Mouse (Mus musculus): ENCODE measurements at regions not wholly inside any gene's neighbourhood (a gene's known extent, or its start where the extent isn't known, plus 50 kb on each side); places are given as distances from the start of the nearest gene placed in this dataset.

DNA sequence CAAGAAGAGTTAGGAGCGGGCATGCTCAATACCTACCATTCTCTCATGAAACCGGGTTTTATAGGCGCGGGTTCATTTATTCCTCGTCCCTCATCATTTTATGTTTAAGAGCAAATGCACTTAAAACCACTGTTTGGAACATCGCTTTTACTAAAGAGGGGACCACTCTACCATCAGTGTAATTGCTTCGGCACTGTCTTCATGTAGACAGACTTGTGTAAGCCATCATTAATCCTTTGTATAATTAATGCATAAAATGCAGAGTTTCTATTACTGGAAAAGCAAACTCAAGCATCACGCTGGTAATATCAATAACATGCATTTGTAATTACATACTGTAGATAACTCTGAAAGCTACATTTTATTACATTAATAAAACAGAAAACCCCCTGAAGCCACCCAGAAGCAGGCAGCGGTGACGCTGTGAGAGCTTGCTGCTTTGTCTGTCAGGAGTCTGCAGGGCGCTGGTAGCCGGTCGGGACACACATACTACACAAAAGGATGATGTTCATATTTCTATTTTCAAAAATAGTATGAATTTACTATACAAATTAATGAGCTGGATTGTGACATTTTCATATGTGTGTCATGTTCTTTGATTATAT lies 99.2 kb downstream of the Zfp281 start:
- no peak for DNase-seq

DNA sequence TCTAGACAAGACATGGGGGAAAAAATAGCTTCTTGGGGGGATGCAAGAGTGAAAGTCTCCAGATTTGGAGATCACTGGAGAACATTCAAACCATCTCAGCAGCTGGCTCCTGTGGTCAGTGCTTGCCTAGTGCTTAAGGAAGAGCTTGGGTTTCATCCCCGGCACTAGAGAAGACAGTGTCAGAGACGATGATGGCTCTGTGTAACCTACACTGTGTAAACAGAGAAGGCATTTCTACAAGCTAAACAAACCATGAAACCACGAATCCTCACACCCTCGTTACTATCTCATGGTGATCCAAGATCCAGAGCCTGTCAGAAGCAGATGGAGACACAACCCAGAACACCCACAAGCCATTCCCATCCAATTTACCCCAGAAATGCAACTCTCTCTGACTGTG lies 100.5 kb downstream of the Zfp281 start:
- no peak for DNase-seq

DNA sequence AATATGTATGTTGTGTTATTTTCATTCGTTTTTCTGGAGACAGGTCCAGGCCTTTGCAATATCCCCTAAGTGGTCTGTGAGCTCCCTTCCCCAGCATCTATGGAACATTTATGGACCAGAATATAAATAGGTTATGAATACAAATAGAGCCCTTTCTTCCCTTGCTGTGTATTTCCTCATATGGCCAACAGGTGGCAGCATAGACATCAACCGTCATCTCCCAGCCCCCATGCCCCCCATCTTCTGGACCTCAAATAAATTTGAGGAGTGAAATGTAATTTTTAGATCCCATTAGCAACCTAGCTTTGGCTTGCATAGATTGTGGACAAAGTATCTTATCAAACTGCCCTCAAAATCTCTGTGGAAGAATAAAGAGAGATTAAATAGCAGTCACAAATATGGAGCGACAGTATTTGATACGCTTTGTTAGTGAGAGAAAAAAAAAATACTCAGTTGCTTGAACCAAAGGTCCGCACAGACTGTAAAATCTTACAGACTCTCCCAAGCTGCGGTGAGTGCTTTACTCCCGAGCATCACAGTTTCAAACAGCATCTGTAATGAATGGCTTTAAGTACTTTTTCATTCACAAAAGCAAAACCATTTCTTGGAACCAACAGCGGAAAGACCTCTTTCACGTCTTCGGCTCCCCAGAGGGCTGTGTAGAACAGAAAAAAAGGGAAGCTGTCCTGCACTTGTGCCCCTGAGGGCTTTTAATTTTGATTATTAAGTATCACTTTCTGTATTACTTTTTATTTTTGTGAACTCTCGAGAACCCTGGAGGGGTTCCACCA lies 101.6 kb downstream of the Zfp281 start:
- peak; percentile 31 for DNase-seq

DNA sequence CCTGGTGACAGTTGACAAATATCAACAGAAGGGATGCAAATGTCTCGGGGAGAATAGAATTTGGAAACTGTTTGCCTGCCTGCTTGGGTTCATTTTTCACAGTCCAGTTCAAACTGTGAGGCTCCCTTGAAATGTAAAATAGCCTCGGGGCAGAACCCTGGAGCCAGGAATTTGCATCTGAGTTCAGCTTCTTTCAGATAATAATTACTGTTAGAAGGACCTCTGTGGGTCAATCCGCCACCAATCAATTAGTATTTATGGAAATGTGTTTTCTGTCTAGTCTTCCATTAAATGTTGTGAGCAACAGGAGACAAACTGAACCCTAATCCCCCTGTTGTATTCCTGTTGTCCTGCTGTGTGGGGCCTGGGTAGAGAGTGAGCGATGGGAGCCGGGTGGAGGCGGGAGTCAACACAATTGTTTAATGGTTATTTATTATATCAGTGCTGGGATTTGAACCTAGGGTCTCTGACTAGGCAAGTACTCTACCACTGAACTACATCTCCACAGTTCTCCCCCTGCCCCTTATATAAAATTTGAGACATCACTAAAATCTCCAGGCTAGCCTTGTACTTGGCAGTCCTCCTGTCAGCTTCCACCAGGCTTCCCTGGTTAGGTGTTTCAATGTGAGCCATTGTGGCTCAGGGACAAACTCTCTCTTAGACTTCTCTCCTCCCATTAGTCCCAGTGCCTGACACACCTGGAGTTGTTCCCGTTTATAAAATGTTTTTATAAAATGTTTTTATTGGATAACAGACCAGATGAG lies 103.3 kb downstream of the Zfp281 start:
- DNase-seq = peak; percentile 41

DNA sequence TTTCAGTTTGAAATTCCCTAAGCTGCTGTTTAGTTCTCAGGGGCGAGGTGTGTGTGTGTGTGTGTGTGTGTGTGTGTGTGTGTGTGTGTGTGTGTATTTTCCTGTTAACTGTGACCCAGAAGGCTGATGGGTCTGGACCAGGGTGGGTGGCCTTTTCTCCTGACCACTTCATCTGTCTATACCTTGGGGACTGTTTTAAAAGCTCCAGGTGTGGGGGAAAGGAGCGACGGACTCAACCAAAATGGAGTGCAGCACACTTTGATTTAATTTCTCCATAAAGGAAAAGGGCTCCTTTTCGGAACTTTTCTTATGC lies 103.9 kb downstream of the Zfp281 start:
- no peak for DNase-seq

DNA sequence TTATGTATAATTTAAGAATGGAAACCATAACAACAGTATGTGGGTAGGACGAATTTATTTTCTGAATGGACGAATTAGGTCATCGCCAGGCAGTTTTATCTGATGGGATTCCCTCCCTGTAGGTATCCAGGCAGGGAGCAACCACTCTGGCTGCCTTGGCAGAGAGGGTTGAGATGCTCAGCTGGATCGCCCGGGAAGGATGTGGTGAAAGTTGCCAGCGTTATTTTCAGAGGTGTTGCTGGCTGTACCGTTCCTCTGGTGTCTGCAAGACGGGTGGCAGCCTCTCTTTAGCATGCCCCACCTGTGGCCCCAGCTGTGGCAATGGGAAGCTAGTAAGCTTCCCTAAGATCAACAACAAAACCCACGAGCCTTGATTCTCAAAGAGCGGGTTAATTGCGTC lies 105.9 kb downstream of the Zfp281 start:
- no peak for DNase-seq

DNA sequence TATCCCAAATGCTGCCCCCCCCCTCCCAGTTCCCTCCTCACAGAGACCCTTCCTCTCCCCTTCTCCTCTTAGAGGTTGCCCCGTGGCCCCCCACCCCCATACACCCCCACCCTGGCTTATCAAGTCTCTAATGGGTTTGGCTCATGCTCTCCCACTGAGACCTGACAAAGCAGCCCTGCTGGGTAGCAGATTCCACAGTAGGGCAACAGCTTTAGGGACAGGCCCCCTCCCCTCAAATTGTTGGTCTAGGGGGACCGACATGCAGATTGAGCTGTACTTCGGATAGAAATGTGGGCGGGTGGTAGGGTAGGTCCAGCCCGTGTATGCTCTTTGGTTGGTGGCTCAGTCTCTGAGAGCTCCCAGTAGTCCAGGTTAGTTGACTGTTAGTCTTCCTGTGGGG lies 113.3 kb downstream of the Zfp281 start:
- DNase-seq = no peak

DNA sequence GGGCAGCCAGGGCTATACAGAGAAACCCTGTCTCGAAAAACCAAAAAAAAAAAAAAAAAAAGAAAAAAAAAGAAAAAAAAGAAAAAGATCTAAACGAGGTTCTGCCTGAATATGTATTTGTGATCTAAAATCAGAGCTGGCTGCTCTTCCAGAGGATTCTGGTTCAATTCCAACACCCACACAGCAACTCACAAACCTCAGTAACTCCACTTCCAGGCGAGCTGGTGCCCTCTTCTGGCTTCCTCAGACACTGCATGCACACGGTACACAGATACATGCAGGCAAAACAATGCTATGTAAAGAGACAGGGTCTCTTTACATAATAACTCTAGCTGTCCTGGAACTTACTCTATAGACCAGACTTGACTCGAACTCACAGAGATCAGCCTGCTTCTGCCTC lies 114.8 kb downstream of the Zfp281 start:
- no peak for DNase-seq

DNA sequence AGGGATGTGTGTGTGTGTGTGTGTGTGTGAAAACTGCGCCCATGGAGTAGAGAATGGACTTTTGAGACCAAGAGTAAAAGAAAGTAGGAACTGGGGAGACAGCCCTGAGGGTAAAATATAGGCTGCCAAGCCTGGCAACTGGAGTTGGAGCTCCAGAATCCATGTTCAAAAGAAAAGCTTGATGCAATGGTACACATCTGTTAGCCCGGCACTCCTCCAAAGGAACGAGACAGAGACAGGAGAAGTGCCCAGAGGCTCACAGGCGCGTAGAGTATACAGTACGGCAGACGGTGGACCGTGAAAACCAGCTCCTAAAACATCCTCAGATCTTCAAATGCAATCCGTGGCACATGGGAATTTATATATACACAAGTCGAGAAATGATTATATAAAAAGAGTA lies 116.4 kb downstream of the Zfp281 start:
- DNase-seq = no peak

DNA sequence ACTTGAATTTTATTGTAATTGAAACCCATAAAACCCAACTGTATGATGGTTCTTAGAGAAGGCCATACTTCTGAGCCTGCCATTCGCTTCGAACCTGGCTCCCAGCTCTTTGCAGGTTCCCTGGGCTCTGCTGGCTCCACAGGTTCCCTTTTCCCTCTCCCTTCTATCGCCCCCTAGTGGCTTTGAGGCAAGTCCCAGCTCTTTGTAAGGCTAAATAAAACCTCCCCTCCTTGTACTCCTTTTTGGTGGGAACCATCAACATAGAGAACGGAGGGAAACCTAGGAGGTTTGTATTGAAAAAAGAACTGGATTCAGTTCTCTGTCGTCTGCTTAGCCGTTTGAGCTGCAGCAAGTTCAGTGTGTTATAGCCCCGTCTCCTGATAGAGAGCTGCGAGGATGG lies 124.5 kb downstream of the Zfp281 start:
- peak; percentile 74 for DNase-seq

DNA sequence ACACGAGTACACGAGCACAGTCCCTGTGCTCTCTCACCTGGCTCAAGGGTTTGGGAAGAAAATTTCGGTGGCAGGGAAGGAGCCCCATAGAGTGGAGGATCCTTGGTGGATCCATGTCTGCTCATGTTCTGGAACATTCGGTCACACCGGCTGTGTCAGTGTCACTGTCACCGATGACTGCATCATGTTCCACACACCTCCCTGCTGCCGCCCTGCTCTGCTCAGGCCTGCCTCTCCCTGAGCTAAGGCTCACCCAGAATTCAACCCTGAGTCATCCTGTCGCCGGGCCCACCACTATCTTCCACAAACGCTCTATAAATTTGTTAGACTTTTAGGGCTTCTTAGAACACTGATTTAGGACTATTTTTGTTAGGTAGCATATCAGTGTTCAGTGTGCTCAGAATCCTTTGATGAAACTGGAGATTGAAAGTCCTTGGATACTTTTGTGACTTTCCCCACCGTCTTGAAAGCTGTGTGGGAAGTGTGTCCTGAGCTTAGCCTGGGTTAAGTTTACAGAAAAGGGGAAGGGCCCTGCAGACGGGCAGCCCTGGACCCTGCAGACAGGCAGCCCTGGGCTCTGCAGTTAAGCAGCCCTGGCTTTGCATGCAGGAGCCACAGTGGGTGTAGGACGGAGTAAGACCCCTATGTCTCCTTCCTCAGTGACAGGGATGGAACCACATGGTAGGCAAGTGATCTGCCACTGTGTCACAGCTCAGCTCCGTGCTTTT lies 126.9 kb downstream of the Zfp281 start:
- no peak for DNase-seq

DNA sequence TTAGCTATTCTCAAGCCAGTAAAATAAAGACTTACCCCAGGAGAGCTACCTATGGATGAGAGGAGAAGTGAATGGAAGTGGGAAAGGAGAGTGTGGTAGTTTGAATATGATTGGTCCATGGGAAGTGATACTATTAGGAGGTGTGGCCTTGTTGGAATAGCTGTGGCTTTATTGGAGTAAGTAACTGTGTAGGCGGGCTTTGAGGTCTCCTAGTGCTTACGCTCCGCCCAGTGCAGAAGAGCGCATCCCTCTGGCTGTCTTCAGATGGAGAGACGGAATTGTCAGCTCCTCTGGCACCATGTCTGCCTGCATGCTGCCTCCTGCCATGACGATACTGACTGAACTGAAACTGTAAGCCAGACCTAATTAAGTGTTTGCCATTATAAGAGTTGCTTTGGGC lies 129.6 kb downstream of the Zfp281 start:
- no peak for DNase-seq

DNA sequence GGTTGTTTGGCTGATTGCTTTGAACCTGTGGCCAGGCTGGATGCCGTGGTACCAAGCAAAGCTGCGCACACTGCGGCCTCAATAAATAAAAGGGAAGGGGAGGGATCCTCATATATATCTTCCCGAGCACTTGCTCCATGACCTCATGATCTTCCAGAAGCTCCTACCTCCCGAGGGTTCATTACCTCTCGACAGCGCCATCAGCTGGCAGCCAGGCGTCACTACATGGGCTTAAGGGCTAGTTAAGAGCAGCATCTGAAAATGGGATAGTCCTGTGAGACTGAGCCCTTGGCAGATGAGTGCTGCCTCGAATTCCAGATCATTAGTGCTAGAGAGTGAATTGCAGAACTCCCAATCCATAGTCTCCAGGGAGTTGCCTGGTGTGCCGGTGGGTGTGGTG lies 134.0 kb downstream of the Zfp281 start:
- DNase-seq = no peak

DNA sequence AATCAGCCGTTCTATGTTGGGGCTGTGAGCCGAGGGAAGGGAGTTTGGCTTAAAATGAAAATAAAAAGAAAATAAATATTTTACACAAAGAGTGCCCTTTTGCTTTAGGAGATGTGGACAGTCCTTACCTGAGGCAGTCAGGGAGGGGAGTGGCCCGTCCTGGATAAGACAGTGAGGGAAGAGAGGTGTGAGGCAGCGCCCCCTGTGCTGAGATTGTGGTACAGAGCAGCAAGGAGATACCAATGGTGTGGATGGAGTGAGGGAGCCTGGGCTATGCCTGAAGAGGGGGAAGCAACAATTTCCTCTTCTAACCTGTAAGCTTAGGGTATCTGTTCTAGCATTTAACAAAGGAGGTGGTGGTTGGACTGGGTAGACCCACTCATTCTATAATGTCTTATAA lies 134.5 kb downstream of the Zfp281 start:
- DNase-seq = no peak

DNA sequence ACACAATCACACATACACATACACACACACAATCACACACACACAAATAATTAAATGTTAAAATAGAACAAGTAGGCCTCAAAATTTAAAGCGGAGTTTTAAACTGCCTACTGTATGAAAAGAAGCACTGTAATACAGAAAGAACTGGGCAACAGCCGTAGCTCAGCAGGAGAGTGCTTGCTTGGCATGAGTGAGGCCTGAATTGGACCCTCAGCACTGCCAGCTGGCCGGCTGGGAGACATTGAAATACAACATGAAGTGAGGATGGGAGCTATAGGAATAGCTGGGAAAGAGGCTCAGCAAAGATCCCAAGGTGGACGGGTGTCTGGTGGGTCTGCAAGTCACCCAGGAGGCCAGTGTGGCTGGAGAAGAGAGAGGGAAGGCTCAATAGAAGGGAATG lies 136.8 kb downstream of the Zfp281 start:
- no peak for DNase-seq

DNA sequence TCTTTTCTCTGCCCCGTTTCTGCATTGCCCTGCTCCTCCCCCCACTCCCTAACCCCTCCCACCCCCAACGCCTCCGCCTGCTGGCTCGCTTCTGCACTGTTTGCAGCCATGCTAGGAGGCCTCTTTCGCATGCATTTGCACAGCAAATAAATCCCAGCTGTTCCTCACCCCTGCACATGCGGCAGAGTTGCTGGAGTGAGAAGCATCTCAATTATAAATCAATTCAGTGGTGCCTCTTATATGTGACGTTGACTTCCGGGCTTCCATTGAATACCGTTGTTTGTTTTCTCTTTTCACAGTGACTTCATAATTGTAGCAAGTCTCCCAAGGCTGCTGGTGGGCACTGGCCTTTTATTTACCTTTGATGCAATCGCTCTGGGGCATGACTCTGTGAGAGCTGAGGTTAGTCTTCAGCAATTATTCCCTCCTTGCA lies 144.3 kb downstream of the Zfp281 start:
- DNase-seq = peak; percentile 85

DNA sequence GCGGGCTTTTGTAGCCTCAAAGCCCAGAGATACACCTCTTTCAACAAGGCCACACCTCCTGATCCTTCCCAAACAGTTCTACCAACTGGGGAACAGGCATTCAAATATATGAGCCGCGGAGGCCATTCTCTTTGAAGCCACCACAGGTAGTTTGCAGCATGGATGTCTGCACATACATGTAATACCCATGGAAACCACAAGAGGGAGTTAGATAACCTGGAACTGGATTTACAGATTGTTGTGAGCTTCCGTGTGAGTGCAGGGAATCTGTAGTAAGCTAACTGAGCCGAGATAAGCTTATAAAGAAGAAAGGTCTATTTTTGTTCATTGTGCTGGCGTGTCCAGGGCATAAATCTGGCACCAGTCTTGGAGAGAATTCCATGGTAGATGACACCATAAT lies 149.0 kb downstream of the Zfp281 start:
- no peak for DNase-seq

DNA sequence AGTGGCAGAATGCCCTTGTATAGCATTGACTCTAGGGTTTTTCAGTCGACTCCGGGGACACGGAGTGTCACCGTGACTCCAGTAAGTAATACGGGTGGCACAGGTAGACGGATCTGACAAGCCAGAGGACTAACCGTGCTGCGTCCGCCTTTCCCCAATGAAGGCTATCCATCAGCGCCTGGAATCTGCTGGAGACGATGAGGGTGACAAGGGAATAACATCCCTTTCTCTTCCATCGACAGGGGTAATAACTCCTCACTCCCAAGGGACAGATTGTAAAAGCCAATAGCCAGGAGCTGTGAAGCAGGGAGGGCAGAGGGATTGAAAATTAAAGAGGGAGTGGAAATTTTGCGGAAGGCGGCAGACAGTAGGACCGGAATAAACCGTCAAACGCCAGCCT lies 151.5 kb downstream of the Zfp281 start:
- DNase-seq = no peak

DNA sequence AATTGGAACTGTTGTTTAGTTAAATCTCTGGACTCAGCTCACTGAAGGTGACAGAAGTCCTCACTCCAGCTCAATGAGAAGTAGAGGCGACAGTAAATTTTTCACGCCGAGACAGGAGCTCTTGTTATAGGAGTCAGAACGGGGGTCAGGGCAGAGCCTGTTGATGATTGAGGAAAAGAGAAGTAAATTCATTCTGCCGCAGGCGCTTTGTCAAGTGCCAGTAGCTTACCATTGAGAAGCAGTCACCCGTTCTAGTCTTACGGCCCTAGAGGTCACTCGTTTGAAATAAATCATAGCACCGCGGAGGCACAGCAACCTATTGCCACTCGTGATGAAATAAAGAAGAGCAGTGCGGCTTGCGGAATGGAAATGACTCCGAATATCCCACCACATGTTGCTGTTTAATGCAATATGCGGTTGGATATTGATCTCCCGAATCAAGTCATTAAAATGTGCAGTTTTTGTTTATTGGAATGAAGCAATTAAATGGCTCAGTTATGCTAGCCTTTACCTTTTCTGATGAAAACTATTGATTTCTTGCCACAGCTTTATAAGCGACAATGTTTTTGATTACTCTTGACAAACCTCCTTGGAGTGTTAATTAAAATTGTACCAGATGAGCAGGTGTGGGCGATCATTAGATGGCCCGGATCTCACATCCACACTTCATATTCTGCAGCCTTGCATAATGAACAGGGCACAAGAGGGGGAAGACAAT lies 152.7 kb downstream of the Zfp281 start:
- peak; percentile 83 for DNase-seq

DNA sequence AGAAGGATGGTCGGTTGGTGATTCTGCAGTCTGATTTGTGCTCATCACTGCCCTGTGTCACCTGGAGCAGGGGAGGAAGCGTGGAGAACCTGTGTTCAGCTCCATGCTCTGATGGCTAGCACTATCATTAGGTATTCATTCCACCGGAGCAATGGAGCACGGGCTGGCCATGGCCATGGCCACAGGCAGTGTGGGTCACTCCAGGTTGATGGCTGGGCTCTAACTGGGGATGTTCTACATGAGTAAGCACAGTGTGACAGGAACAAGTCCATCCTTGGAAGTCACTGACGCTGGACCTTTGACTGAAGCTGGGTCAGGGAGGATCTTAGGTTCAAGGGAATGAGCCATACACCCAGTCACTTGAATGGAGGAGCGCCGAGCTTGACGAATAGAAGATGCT lies 154.7 kb downstream of the Zfp281 start:
- DNase-seq = no peak

DNA sequence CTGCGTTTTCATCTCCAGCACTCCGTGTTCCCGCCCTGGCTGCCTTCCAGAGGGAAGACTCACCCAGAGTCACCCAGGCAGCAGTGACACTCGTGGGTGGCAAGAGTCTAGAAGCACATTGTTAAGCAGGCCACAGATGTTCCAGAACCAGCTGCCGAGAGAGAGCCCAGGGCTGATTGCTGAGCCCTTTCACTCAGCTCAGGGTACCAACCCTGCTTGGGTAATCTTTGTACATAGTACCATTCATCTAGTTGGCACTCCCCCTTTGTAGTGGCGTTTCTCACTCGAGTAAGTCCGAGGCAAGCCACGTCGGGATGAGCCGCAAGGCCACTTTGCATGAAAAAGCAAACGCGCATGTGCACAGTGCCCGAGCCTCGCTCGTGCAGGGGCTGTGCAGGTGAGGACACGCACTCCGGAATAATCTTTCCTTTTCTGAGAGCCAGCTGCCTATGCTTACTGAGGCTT lies 156.9 kb downstream of the Zfp281 start:
- DNase-seq = peak; percentile 63

DNA sequence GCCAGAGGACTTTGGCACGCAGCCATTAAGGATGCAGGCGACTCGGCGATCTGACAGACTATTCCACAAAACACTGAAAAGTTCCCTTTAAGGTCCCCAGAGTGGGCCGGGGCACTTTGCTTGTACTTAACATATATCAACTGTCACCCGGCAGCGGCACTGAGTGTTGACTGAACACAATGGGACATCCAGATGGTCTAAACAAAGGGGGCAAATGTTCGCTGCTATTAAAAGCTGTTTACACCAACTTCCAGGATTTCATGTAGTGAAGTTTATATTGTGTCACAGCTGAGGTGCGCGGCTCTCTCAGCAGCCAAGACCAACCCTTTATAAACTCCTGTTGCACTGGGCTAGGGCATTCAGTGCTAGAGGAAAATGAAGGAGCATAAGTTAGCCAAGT lies 157.6 kb downstream of the Zfp281 start:
- peak; percentile 73 for DNase-seq

DNA sequence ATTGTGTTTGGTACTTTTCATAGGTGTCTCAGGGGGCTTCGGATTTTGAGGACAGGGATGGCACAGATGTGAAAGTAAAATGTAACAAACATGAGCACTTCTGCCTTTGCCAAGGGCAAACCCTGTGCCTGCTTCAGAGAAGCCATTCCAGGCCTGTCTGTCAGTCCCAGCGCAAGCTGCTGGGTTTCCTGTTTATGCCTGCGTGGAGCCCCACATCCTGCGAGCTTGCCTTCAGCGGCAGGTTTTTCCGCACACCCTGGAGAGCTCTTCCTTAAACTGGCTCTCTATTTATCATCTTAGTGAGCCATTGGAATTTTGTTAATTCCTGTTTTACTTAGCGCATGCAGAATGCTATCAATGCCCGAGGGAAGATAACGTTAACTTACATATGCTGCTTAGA lies 159.5 kb downstream of the Zfp281 start:
- DNase-seq = no peak
